Mouse (Mus musculus): ENCODE data around the gene Vps53.
"Not testable (repeated sequence)": the region's sequence is repeated elsewhere in the genome, so short reads cannot be mapped to it uniquely, and the experiment has no call there.

- not testable (repeated sequence) for TF ChIP-seq CTCF (conservative IDR thresholded peaks at IDR 0.05; ENCODE audit: low read length); POU5F1 (IDR thresholded peaks at IDR 0.05; ENCODE audit: borderline replicate concordance, low read length); NANOG (IDR thresholded peaks at IDR 0.05; ENCODE audit: borderline replicate concordance, low read length)
Observed at GRCm38 (mm10) chr11:76004276-76004675, 175.2 kb downstream of the Vps53 start.

Data from E14TG2a.4 (cell line).